Mouse (Mus musculus) bone marrow, adult 2 months (tissue): Measurements from ENCODE around the gene Taar1.

Source experiments
- CTCF ChIP-seq: fragments of 200-500 bp; IDR thresholded peaks from 2 replicates; pipeline ENCODE4 v1.5.1; 2011; ENCODE audit warnings: low read length, control low read depth; ENCODE audit not compliant: control insufficient read depth, insufficient read depth
- POLR2A ChIP-seq: fragments of 200-500 bp; IDR thresholded peaks from 2 replicates; pipeline ENCODE4 v1.6.1; 2011; ENCODE audit warnings: low read depth, mild to moderate bottlenecking, control low read depth, low read length, borderline replicate concordance; ENCODE audit not compliant: control insufficient read depth

- no peak for TF ChIP-seq POLR2A
- no peak for TF ChIP-seq CTCF
These were observed 24.8 kb upstream of the Taar1 start for GRCm38 (mm10) chr10:23895376-23895775.
